Mouse (Mus musculus): ENCODE data around the gene Olfr91. TPM values are rescaled to one million over a fixed set of nuclear protein-coding genes. Genes with fewer than 3 reads are reported as not detected.

Gene Olfr91
- polyA plus RNA-seq, 1 experiment from 2014 or later: not detected

- peak within 1 kb of the TSS; percentile 69 for H3K27ac ChIP-seq
- H3K9me3 ChIP-seq (replicated peaks): no peaks in the 10 kb centered on the region
- peak within 1 kb of the TSS; percentile 85 for H3K9ac ChIP-seq
- peaks cover 23% of the 10 kb centered on the region for H3K27me3 ChIP-seq
- H3K36me3 ChIP-seq: no peaks in the 10 kb centered on the region
- peak within 1 kb of the TSS; percentile 92 for H3K4me3 ChIP-seq
- under 1% methylated on average over 39 of the region's 55 CpGs for WGBS
- peaks cover 30% of the 10 kb centered on the region for H3K4me1 ChIP-seq (replicated peaks)
- ATAC-seq (replicated peaks; ENCODE audit: insufficient number of reproducible peaks, insufficient read depth, low FRiP score, low read depth): peak; percentile 87
- peak within 1 kb of the TSS; percentile 97 for H3K4me2 ChIP-seq
Observed at GRCm38 (mm10) chr17:37045611-37046311, 52.3 kb downstream of the Olfr91 start, which contains the start of gene Gabbr1. Gene Gabbr1 (plus strand): TSS chr17:37045966.

- Histone ChIP-seq H3K9ac (peak overlapping the region; percentile 85; the same call in 1 of the 2 replicates), H3K4me1 (replicated peaks) (peaks cover 20% of the 10 kb centered on the region), H3K27me3 (peaks cover 19% of the 10 kb centered on the region), H3K4me2 (peak overlapping the region; percentile 97), H3K36me3 (no peaks in the 10 kb centered on the region), H3K4me3 (peak overlapping the region; percentile 92), H3K27ac (no peak overlapping the region), H3K9me3 (replicated peaks) (no peaks in the 10 kb centered on the region)
- 75% methylated on average over 7 of the region's 7 CpGs for WGBS
- no peak for ATAC-seq (replicated peaks; ENCODE audit: insufficient number of reproducible peaks, insufficient read depth, low FRiP score, low read depth)
Observed at GRCm38 (mm10) chr17:37044651-37045244, 53.3 kb downstream of the Olfr91 start.

Other genes starting within 250 kb of the Olfr91 start
- 0.06 and 0.13 TPM in 2 replicates for gene Trim15, start 231.1 kb downstream of the Olfr91 start, polyA plus RNA-seq (2015; fragmentation: Nextera tagmentation; extraction: Ambion mirVana)
- gene Trim10, start 228.7 kb downstream of the Olfr91 start, polyA plus RNA-seq (2015; fragmentation: Nextera tagmentation; extraction: Ambion mirVana): 9.5 and 14.1 TPM in 2 replicates
- gene Trim40, start 208.2 kb downstream of the Olfr91 start, polyA plus RNA-seq (2015; fragmentation: Nextera tagmentation; extraction: Ambion mirVana): not detected in 2 replicates
- gene Trim31, start 200.2 kb downstream of the Olfr91 start, polyA plus RNA-seq (2015; fragmentation: Nextera tagmentation; extraction: Ambion mirVana): not detected in 2 replicates
- gene Rnf39, start 155.4 kb downstream of the Olfr91 start, polyA plus RNA-seq (2015; fragmentation: Nextera tagmentation; extraction: Ambion mirVana): 0.33 and 0.48 TPM in 2 replicates
- 73.1 and 81.3 TPM in 2 replicates for gene Ppp1r11, start 146.5 kb downstream of the Olfr91 start, polyA plus RNA-seq (2015; fragmentation: Nextera tagmentation; extraction: Ambion mirVana)
- 41.2 and 47.4 TPM in 2 replicates for gene Znrd1, start 139.7 kb downstream of the Olfr91 start, polyA plus RNA-seq (2015; fragmentation: Nextera tagmentation; extraction: Ambion mirVana)
- 6.2 and 7.4 TPM in 2 replicates for gene Znrd1as, start 139.7 kb downstream of the Olfr91 start, polyA plus RNA-seq (2015; fragmentation: Nextera tagmentation; extraction: Ambion mirVana)
- gene 2410137M14Rik, start 117.0 kb downstream of the Olfr91 start, polyA plus RNA-seq (2015; fragmentation: Nextera tagmentation; extraction: Ambion mirVana): not detected in 2 replicates
- gene H2-M5, start 108.7 kb downstream of the Olfr91 start, polyA plus RNA-seq (2015; fragmentation: Nextera tagmentation; extraction: Ambion mirVana): 0.34 and 0.49 TPM in 2 replicates
- gene Zfp57, start 97.1 kb downstream of the Olfr91 start, polyA plus RNA-seq (2015; fragmentation: Nextera tagmentation; extraction: Ambion mirVana): 32.4 and 40.4 TPM in 2 replicates
- gene Mog, start 74.9 kb downstream of the Olfr91 start, polyA plus RNA-seq (2015; fragmentation: Nextera tagmentation; extraction: Ambion mirVana): 0.13 TPM in 1 of 2 replicates, not detected in the other
- 4.6 and 5.6 TPM in 2 replicates for gene Gabbr1, start 52.3 kb downstream of the Olfr91 start, polyA plus RNA-seq (2015; fragmentation: Nextera tagmentation; extraction: Ambion mirVana)
- gene Olfr90, start 9.8 kb downstream of the Olfr91 start, polyA plus RNA-seq (2015; fragmentation: Nextera tagmentation; extraction: Ambion mirVana): not detected in 2 replicates
- gene Olfr92, start 21.8 kb upstream of the Olfr91 start, polyA plus RNA-seq (2015; fragmentation: Nextera tagmentation; extraction: Ambion mirVana): not detected in 2 replicates
- not detected in 2 replicates for gene Olfr93, start 63.2 kb upstream of the Olfr91 start, polyA plus RNA-seq (2015; fragmentation: Nextera tagmentation; extraction: Ambion mirVana)
- 0.35 and 2.7 TPM in 2 replicates for gene Ubd, start 95.6 kb upstream of the Olfr91 start, polyA plus RNA-seq (2015; fragmentation: Nextera tagmentation; extraction: Ambion mirVana)
- gene Olfr94, start 102.7 kb upstream of the Olfr91 start, polyA plus RNA-seq (2015; fragmentation: Nextera tagmentation; extraction: Ambion mirVana): not detected in 2 replicates
- not detected in 2 replicates for gene Olfr95, start 114.8 kb upstream of the Olfr91 start, polyA plus RNA-seq (2015; fragmentation: Nextera tagmentation; extraction: Ambion mirVana)
- gene Olfr96, start 121.9 kb upstream of the Olfr91 start, polyA plus RNA-seq (2015; fragmentation: Nextera tagmentation; extraction: Ambion mirVana): not detected in 2 replicates
- not detected in 2 replicates for gene Olfr97, start 139.1 kb upstream of the Olfr91 start, polyA plus RNA-seq (2015; fragmentation: Nextera tagmentation; extraction: Ambion mirVana)
- gene Olfr98, start 165.5 kb upstream of the Olfr91 start, polyA plus RNA-seq (2015; fragmentation: Nextera tagmentation; extraction: Ambion mirVana): not detected in 2 replicates
- gene H2-M3, start 171.9 kb upstream of the Olfr91 start, polyA plus RNA-seq (2015; fragmentation: Nextera tagmentation; extraction: Ambion mirVana): 1.5 and 2.8 TPM in 2 replicates
- gene Olfr99, start 185.2 kb upstream of the Olfr91 start, polyA plus RNA-seq (2015; fragmentation: Nextera tagmentation; extraction: Ambion mirVana): 0.10 TPM in 1 of 2 replicates, not detected in the other
- gene Olfr101, start 206.0 kb upstream of the Olfr91 start, polyA plus RNA-seq (2015; fragmentation: Nextera tagmentation; extraction: Ambion mirVana): not detected in 2 replicates
- gene Olfr102, start 218.8 kb upstream of the Olfr91 start, polyA plus RNA-seq (2015; fragmentation: Nextera tagmentation; extraction: Ambion mirVana): not detected in 2 replicates
- not detected in 2 replicates for gene Olfr103, start 241.4 kb upstream of the Olfr91 start, polyA plus RNA-seq (2015; fragmentation: Nextera tagmentation; extraction: Ambion mirVana)